Mouse (Mus musculus): ENCODE results near the gene Mre11a.

DNA sequence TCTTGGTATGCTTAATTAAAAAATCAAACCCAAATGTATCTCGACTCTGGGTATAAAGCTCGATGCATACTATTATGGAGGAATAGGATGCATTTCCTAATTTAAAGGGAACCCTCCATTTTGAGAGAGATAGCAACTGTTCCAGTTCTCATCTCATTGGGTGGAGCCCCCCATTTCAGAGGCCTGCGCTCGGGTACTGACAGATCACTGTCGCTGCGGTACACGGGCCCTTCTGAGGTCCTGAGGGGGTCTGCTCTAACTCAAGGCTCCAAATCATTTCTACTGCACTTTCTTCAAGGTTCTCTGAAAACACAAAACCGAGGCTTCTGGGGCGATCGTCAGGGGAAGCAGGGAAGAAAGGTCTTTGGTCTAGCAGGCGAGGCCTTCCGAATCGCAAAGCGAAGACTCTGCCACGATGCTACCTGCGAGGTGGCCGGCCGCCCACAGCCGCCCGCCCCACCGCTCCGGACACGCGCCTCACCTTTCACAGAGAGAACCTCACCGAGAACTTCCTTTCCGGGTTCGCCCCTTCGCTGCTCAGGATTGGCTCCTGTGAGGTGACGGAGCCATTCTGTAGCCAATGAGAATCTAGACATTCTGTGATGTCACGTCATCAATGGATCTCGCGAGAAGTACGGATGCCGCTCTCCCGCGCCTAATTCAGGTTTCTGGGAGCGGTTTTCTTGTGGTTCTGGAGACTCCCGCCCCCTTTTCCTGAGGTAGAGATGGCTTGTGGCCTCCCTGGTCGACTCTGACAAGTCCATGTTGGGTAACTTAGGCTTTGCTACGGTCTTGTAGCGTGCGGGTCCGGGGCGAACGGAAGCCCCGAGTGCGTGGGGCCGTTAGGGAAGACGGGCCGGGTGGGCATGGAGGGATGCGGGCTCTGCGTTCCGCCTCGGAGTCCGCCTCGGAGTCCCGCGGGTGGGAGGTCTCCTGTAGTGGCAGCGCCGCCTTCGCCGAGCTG, at the start of gene Mre11a, which contains the start of gene Ankrd49:
- TF ChIP-seq POLR2AphosphoS5 (IDR thresholded peaks at IDR 0.05; ENCODE audit: insufficient replicate concordance, low read depth, low read length) (no peak), CTCF (IDR thresholded peaks at IDR 0.05; ENCODE audit: low read depth, low read length) (no peak), TAL1 (conservative IDR thresholded peaks at IDR 0.05; ENCODE audit: low read depth, low read length) (no peak), GATA2 (IDR thresholded peaks at IDR 0.05; ENCODE audit: borderline replicate concordance, low read depth, low read length) (no peak)
